Mouse (Mus musculus) telencephalon, adult 2 months (tissue): ENCODE results near the gene Cd69.

Source experiments
- DNase-seq: peaks from one replicate; pipeline ENCODE4 v3.0.0-alpha.2; 2011; ENCODE audit warnings: low read depth, low spot score

The Cd69 gene

DNA sequence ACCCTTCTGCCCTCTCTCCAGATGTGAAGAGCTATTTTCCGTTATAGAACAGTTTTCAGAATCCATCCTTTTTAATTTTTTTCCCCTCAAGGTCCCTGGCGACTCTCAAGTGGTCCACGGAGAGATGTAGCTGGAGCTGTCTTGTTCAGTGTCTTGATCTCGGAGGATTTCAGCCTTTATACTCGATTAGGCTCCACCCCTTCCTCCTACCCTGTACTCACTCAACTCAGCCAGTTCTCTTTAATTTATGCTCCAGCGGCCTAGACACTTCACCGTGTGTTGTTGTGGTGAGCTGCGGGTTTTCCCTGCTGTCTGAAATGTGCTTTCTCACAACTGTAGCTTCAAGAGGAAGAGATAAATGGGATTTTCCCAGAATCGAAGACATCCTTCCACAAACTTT lies at the start of gene Cd69:
TSS of gene Cd69 (minus strand) at position 217 of the 400 bp plus-strand sequence.
- no peak for DNase-seq

DNA sequence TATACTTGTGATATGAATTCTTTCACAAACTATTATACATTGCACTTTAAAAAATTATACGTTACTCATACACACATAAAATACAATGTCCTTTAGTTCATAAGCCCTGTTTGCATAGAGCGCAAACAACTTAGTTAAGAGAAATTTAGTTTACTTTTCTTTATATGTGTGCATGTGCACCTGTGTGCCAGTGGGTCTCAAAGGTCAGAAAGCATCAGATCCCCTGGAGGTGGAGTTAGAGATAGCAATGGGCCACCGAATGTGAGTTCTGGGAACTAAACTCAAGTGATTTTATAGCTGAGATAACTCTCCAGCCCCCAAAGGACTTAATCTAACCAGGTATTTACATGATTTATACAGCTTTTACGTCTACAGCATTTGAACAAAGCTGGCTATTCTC lies 44.1 kb upstream of the Cd69 start:
- no peak for DNase-seq

DNA sequence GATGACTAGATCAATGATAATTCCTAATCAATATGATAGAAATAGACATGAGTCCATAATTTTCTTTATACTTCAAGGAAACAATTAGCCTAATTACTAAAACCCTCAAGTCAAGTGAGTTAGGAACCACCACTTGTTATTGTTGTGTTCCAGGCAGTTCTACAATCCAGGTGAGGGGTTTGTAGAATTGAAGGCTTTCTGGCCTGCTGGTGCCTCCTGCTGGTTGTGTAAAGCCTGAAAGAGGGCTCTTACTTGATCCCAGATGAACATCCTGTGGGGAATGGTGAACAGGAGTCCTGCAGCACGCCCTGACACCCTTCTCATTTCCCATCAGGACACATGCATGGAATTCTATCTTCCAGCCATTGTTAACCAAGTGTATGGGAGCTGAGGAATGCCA lies 43.2 kb upstream of the Cd69 start:
- no peak for DNase-seq

DNA sequence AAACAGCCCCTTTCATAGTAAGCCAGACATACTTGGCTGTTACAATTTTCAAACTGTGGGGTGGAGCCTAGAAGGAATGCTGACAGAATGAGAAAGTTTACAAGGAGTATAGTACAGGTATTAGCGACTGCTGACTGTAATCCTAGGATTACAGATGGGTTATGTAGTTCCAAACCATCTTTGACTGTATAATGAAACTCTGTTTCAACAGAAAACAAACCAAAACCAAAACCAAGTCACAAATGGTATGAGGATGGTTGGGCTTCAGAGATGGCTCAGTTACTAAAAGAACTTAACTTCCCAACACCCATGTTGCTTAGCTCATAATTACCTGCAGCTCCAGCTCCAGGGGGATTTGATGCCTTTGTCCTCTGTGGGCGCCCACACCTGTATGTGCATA lies 41.2 kb upstream of the Cd69 start:
- DNase-seq = no peak

DNA sequence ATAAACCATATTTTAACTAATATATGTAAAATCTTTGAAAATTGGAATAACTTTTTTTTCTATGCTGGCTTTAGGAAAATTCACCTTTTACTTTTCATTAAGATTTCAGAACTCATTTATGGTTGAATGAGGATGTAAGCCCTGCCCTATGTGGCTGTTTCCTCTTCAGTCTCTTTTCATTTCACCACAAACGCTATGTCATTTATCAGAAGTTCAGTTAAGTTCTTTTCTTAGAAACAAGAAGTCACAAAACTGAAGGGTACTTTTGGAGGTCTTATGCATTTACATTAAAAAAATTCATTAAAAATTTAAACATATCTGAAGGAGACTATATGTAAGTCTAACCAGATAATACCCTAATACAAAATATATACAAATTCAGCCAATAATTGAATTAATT lies 40.5 kb upstream of the Cd69 start:
- DNase-seq = no peak

DNA sequence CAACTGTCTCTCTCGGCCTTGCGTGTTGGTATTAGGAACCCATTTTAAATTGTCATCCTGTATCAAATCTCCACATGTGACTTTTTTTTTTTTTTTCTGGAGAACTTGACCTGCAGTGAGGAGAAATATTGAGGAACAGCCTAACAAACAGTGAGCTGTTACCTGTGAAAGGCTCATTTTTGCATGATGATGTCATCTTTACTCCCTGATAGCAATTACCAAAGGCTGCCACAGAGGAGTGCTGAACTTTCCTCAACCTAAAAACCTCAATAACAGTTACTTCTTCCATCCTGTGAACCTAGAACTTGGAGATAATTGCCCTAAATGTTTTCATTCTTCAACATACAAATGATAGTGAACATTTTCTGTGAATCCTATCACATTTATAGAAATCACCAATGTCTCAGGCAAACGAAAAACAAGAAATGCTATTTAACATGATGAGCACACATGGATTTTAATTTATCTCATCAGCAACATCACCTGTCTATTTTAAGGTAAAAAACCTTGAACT lies 39.5 kb upstream of the Cd69 start:
- no peak for DNase-seq

DNA sequence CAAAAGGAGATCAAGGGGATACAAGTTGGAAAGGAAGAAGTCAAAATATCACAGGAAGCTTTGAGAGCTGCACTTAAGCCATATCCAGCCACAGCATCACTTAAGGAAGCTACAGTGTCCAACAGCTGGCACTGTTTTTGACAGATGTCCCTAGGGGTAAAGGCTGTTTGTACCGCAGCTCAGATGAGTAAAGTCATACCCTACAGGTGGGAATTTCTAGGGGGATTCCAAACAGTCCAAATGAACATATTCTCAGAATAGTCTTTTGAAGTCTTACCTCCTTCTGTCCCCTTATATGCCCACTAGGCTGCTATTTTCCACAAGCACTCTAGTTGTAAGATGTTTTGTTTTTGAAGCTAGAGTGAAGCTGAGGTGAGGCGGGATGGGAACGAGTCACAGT lies 37.3 kb upstream of the Cd69 start:
- no peak for DNase-seq

DNA sequence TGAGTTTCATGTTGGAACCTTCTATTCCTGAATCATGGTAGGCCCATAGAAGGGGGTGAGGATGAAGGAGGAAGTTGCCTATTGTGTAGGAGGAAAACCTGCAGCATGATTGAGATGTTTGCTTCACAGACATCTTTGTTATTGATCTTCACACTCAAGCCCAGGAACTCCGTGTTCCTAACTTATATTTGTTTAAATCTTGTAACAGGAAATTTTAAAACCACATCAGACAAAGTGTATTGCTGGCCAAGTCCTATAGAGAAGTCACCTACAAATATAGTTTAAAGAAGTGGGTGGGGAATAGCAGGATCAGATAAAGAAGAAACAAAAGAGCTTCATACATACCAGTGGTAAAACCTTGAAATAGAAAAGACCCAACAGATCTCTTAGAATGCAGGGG lies 28.9 kb upstream of the Cd69 start:
- no peak for DNase-seq

DNA sequence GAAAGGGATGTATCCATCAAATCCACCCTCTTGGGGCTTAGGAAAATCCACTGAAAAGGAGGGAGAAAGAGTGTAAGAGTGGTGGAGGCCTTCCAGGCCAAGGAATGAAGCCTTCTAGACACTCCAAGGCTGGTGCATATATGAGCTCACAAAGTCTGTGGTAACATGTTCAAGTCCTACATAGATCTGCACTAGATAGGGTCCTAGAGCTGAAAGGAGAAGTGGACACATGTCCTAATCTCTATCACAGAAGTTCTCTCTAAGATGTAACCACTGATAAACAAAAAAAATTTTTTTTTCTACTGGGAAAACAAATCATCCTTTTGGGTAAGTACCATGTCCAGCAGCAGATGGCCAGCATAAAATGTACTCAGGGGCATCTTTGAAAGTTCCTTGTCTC lies 13.5 kb upstream of the Cd69 start:
- DNase-seq = no peak

DNA sequence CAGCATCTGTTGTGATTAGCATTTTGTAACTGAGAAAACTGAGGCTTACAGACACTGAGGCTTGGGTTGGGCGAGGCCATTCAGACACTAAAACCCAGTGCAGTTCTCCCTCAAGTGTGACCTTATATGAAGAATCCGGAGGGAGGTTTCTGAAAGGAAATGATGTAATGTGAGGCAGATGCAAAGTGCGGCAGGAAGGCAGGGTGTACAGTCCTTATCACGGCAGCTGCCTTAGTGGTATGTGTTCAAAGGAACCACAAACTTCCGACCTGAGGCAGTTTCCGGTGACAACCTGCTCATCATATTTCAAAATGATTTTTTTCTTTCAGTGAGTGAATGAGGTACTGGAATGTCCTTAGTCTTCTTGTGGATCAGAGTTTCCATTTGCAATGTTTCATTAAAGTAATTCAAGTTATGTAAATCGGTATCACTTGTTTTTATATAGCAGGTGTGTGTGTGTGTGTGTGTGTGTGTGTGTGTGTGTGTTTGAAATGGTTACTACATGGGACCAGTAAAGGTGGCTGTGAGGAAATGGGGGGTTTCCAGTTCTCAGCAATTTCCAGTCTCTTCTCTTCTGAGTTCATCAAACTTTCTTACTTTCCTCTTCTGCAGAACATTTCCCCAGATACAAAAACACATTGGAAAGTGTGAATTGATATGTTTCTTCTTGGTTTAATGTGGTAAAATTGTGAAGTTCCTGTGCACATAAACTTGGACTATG lies 9.3 kb upstream of the Cd69 start:
- no peak for DNase-seq

DNA sequence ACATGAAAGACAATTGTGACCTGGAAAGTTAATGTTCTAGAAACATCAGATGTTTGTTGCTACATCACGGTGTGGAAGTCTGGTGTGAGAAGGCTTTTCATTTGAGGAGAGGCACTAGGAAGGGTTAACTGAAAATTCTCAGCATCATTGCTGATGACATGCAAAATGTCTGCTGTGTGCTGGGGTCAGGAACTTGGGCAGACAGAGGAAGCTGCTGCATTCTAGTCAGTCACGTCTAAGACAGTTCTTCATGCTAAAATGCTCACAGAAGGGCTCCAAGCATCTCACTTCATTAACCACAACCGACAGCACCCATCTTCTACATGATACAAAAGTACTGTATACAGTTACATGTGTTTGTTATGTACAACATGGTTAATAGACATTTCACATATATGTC lies 8.0 kb upstream of the Cd69 start:
- no peak for DNase-seq

DNA sequence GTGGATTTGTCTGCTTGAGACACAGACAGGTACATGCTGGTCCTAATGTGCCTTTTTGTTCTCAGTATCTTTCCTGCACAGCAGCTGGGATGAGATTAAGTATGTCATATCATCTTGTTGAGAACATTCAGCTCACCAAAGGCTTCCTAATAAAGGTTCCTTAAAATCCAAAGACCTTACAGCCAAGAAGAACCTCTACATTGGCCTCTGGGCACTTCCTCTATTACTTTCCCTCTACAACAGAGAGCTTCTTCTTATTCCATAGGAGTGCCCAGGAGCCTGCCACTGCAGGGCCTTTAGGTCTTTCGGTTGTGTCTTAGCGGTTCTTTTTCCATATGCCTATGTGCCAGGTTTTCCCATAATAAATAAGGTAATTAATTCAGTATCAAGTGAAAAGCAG lies 1.2 kb upstream of the Cd69 start:
- DNase-seq = no peak

DNA sequence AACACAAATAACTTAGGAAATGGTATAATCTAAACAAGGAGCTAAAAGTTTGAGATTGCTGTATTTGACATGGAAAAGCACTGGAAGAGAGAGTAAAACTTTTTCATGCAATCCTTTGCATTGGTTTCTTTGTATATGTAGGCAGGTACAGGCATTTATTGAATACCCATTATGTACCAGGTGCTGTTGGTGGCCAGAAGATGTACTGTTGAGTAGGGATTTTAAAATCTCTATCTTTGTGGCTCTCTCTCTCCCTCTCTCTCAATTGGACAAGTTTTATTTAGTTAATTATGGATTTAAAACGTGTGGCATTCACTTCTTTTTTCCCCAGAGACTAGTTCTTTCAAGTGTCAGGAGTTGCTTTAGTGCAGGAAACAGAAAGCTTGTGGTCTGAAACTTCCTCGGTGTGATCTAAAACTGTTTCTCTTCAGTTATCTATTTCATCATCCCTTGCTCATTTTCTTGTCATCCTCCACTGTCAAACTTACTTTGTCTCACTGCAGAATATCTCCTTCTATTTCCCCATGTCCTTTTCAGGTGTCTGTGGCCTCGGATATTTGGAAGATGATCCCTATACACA lies 478 bp upstream of the Cd69 start:
- DNase-seq = no peak

DNA sequence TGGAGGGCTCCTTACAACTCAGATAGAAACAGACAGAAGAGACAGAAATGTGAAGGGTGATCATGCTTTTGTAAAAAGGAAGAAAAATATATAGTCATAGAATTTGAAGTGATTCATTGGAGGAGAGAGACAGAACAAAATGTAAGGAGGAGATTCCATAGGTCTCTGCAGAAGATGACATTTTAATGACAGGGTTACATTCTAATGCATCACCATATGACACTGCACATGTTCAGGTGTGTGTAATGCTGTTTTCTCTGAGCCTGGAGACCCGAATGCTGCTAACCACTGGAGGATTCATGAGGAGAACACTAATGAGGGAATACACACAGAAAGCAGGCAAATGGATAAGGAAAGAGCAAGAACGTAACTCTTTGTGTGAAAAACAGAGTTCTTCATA lies 760 bp downstream of the Cd69 start:
- DNase-seq = no peak

DNA sequence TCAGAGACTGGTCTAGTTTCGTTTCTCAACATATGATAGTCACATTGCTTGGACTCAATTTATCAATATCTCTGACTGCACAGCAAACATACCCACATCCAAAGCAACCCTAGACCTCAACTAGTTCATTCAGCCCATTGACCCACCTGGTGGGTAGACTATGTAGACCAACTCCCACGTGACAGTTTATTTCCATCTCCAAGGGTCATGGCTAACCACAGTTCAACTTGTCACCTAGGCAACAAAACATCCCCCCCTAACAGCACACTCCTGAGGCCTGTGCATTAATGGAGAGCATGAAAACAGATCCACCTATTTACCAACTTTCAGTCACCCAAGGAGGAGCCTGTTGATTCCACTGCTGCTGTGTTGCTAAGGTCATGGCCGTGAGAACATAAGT lies 1.6 kb downstream of the Cd69 start:
- DNase-seq = no peak

DNA sequence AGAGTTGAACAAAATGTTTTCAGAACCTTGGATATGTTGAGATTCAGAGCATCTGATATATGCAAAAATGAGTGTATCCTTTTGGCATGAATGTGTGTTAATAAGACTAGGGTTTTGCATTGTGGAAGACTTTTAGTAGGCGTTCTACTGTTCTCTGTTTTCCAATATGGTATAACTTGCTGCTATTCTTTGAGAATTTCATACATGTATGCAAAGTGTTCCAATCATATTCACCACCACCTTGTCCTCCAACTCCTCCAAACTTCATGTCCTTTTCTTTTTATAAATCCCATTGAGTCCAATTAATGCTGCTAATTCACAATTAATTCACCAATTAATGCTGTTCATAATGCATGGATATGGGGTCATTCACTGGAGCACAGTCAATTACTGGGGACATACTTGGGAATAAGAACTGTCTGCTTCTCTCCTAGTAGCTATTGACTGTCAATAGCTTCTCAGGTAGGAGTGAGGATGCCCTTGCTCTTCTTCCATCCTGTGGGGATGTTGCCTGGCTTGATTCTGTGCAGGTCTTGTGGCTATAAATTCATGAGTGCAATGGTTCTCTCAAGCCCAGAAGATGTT lies 8.7 kb downstream of the Cd69 start:
- DNase-seq = no peak

DNA sequence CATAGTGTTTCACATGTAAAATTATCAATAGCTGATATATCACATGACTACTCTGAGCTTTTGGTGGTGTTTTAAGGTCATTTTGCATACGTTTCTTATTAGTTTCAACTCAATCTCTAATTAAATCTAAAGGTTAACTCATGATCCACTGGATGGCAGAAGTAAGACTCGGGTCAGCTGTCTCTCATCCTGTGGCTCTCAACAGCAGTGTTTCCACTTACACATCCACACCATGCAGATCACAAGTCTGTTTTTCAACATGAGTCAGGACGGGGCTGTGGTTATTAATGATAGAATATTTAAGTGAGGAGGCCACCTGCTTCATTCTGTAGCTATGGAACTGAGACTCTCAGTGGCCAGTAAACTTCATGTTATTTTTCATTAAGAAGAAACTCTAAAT lies 9.4 kb downstream of the Cd69 start:
- no peak for DNase-seq

DNA sequence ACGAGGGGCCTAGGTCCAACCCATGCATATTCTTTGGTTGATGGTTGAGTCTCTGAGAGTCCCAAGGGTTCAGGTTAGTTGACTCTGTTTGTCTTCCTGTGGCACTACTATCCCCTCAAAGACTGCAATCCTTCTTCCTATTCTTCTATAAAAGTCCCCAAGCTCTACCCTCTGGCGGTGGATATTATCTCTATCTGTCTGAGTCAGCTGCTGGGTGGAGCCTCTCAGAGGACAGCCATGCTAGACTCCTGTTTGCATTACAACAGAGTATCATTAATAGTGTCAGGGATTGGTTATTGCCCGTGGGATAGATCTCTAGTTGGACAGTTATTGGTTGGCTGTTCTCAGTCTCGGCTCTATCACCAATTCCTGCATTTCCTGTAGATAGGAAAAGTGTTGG lies 14.3 kb downstream of the Cd69 start:
- DNase-seq = no peak

DNA sequence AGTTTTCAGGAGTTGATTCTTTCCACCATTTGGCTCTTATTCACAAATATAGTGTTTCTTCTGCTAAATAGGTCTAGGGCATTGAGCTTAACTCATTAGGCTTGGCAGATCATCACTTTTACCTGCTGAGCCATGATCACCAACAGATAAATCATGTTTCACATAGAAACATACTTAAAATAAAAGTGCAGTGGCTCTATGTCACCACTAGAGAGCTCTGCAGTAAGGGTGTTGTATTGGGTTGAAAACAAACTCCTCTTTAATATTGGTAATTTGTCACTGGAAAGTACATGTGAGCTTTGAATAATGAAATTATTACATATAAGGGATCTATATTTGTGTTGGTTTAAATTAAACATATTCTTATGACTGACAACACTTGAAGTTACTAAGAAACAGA lies 15.2 kb downstream of the Cd69 start:
- DNase-seq = no peak

DNA sequence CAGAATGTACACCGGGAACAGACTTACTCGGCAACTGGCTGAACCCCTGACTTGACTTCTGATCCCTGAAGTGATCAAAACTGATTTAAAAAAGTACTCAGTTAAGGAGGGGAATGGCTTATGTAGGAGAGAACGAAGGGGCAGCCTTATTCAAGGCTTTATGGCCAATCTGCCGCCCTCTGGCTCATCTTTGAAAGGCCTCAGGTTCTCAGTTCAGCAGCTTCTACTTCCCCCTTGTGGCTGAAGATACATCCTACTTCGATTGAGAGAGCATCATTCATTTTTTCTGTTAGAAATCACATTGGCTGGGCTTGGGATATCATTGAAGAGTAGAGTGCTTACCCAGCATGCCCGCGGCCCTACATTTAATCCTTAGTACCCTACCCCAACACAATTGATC lies 19.2 kb downstream of the Cd69 start:
- no peak for DNase-seq

DNA sequence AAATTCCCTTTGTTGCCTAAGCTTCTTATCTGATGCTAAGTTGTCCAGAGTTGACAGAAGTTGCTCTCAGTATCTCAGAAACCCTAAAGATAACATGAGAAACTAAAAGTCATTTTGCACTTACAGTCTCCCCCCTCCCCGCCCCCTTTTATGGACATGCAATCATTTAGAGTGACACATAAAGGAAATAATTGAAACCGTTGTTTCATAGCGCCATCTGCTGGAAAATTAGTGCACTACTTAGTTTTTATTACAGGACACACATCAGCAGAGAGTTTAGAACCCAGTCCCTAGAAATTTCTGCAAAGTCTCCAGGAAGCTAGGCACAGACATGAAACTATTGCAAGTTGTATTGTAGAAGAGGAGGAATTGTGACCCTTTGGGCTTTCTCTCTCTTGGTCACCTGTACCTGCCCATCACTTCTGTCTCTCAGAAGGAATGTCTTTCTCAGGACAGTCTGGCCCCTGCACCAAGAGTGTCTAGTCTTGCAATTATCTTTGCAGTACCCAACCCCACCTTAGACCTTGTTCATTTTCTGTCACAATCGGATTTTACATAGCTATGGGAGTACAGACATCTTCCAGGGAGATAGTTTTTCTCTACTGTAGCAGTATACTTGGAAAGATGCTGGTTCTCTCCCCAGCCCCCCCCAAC lies 20.2 kb downstream of the Cd69 start:
- DNase-seq = no peak

DNA sequence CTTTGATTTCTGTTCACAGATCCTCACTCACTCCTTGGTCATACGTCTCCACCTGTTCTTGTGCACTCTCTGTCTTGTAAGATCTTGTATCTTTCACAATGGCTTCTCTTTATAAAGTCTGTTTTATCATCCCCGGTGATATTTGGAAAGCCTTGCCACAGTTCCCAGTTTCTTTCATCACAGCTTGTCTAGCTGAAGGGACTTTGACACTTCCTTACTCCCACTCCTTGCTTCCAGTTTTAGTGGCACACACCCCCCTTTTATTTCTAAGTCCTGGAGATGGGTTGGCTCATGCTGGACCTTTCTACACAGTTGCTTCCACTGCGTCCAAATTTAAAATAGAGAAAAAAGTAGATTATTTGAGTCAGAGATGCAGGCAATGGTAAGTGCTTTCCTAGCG lies 20.9 kb downstream of the Cd69 start:
- DNase-seq = peak; percentile 13

DNA sequence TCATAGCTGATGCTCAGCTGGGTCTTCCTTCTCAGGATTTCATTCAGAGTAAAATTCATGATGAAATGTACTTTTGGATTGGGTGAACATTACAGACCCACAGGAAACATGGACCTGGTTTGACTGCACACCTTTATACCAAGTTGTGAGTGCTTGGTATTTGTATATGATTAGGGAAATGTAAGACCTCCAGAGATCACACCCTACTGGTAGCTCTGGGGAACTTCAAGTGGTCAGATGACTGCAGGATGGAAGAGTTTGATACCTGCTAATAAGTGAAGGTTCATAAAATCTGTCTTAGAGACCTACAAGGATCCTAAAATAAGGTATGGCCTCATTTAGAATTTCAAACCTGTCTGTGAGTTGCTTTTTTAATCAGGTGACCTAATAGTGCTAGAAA lies 27.0 kb downstream of the Cd69 start:
- no peak for DNase-seq
